Mouse (Mus musculus): ENCODE results near the gene Cd86.

GRCm38 (mm10) chr16:36684325-36684918 lies 18.5 kb upstream of the Cd86 start:
- TF ChIP-seq EP300 (optimal IDR thresholded peaks at IDR 0.05) (no peak), CTCF (IDR thresholded peaks at IDR 0.05; ENCODE audit: low read depth) (no peak)
